Mouse (Mus musculus): ENCODE data around the gene Wfdc6a. TPM values are rescaled to one million over a fixed set of nuclear protein-coding genes. Genes with fewer than 3 reads are reported as not detected.
"Not testable (repeated sequence)": the region's sequence is repeated elsewhere in the genome, so short reads cannot be mapped to it uniquely, and the experiment has no call there.

The Wfdc6a gene
- polyA plus RNA-seq, 1 experiment from 2014 or later = 0.29 TPM

DNA sequence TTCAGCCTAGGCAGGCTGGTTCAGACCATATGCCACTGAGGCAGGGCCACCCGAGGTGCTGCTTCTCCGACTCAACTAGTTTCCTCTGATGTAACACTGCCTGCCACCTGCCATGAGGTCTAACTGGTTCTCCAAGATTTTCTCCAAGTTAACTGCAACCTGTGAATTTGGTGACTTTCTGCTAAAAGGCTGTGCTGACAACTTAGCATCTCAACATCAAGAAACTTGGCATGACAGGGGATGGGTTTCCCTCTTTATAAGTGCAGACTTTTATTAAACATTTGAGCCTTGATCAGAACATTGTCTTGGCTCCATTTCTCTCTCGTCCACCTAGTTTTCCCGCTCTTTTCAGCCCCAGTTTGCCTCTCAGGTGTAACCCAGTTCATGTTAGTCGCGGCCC, 11.9 kb downstream of the Wfdc6a start, which contains the start of gene Spint3:
Gene Spint3 (minus strand): TSS at position 101 of the 400 bp plus-strand sequence.
- H3K27ac ChIP-seq (ENCODE audit: poor library complexity, severe bottlenecking); H3K9me3 ChIP-seq (replicated peaks); H3K36me3 ChIP-seq; H3K4me2 ChIP-seq; H3K4me3 ChIP-seq; H3K27me3 ChIP-seq (replicated peaks); H3K9ac ChIP-seq; ATAC-seq (ENCODE audit: insufficient number of reproducible peaks, low FRiP score); H3K4me1 ChIP-seq (replicated peaks): not testable (repeated sequence)
- 71% methylated on average over 6 of the region's 6 CpGs for WGBS

DNA sequence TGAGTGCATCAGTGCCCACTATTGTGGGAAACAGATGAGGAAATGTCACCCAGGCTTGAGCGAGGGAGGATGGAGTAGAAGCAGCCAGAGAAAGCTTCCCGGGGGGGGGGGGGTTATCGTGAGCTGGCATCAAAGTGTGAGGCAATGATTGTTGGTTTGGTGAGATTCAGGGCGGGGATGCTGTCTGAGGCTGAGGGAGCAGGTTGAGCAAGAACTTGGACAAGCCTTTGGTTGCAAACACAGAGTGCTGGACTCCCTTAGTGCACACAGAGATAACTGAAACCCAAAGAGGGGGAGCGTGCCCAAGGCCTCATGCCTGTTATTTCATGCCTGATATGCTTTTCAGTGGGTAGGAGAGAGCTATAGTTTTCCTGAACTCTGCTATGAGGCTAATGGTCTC, 17.8 kb downstream of the Wfdc6a start:
- H3K9me3 ChIP-seq (replicated peaks) = no peaks in the 10 kb centered on the region; the same call in 1 of the 2 replicates
- no peak overlapping the region for H3K4me2 ChIP-seq
- peaks cover 19% of the 10 kb centered on the region for H3K27me3 ChIP-seq (replicated peaks)
- H3K9ac ChIP-seq = no peak overlapping the region
- no peak overlapping the region for H3K4me3 ChIP-seq
- peaks cover 15% of the 10 kb centered on the region for H3K4me1 ChIP-seq (replicated peaks)
- 86% methylated on average over 5 of the region's 5 CpGs for whole genome bisulfite sequencing
- no peaks in the 10 kb centered on the region for H3K36me3 ChIP-seq
- no peak for ATAC-seq (ENCODE audit: insufficient number of reproducible peaks, low FRiP score)
- no peak overlapping the region for H3K27ac ChIP-seq (ENCODE audit: poor library complexity, severe bottlenecking)

- Histone ChIP-seq H3K36me3 (no peaks in the 10 kb centered on the region), H3K4me2 (no peak overlapping the region), H3K4me1 (replicated peaks) (peaks cover 16% of the 10 kb centered on the region), H3K9me3 (replicated peaks) (no peaks in the 10 kb centered on the region; the same call in 1 of the 2 replicates), H3K9ac (no peak overlapping the region), H3K27ac (ENCODE audit: poor library complexity, severe bottlenecking) (no peak overlapping the region), H3K4me3 (no peak overlapping the region), H3K27me3 (replicated peaks) (peaks cover 21% of the 10 kb centered on the region)
- 88% methylated on average over 2 of the region's 2 CpGs for WGBS
- no peak for ATAC-seq (ENCODE audit: insufficient number of reproducible peaks, low FRiP score)
These were observed 18.2 kb downstream of the Wfdc6a start for GRCm38 (mm10) chr2:164566997-164567396.

- Histone ChIP-seq H3K27me3 (replicated peaks) (peaks cover 29% of the 10 kb centered on the region), H3K4me2 (no peak overlapping the region), H3K36me3 (no peaks in the 10 kb centered on the region), H3K4me3 (no peak overlapping the region), H3K9ac (no peak overlapping the region), H3K4me1 (replicated peaks) (peaks cover 14% of the 10 kb centered on the region), H3K9me3 (replicated peaks) (no peaks in the 10 kb centered on the region; the same call in 1 of the 2 replicates), H3K27ac (ENCODE audit: poor library complexity, severe bottlenecking) (no peak overlapping the region)
- ATAC-seq (ENCODE audit: insufficient number of reproducible peaks, low FRiP score) = no peak
- WGBS = 63% methylated on average over 5 of the region's 5 CpGs
These were observed 20.9 kb downstream of the Wfdc6a start for GRCm38 (mm10) chr2:164564346-164564745.

GRCm38 (mm10) chr2:164563339-164564038, 21.8 kb downstream of the Wfdc6a start:
- no peaks in the 10 kb centered on the region for H3K36me3 ChIP-seq
- H3K27me3 ChIP-seq (replicated peaks) = peaks cover 33% of the 10 kb centered on the region
- peak overlapping the region; percentile 99 for H3K4me2 ChIP-seq
- H3K4me3 ChIP-seq = peak overlapping the region; percentile 55
- peak overlapping the region; percentile 76 for H3K9ac ChIP-seq
- peak; percentile 62 for ATAC-seq (ENCODE audit: insufficient number of reproducible peaks, low FRiP score)
- no peak overlapping the region for H3K27ac ChIP-seq (ENCODE audit: poor library complexity, severe bottlenecking)
- H3K4me1 ChIP-seq (replicated peaks) = peaks cover 18% of the 10 kb centered on the region
- no peaks in the 10 kb centered on the region; the same call in 1 of the 2 replicates for H3K9me3 ChIP-seq (replicated peaks)
- WGBS = under 1% methylated on average over 32 of the region's 32 CpGs

- Histone ChIP-seq H3K4me3 (peak within 1 kb of the TSS; percentile 55), H3K9ac (peak within 1 kb of the TSS; percentile 76), H3K36me3 (no peaks in the 10 kb centered on the region), H3K4me2 (peak within 1 kb of the TSS; percentile 99), H3K9me3 (replicated peaks) (no peaks in the 10 kb centered on the region; the same call in 1 of the 2 replicates), H3K27ac (ENCODE audit: poor library complexity, severe bottlenecking) (no peak within 1 kb of the TSS), H3K27me3 (replicated peaks) (peaks cover 38% of the 10 kb centered on the region), H3K4me1 (replicated peaks) (peaks cover 18% of the 10 kb centered on the region)
- 7% methylated on average over 24 of the region's 24 CpGs for WGBS
- no peak for ATAC-seq (ENCODE audit: insufficient number of reproducible peaks, low FRiP score)
These were observed 22.7 kb downstream of the Wfdc6a start, which contains the start of gene Wfdc2 for GRCm38 (mm10) chr2:164562391-164563188. Gene Wfdc2 (plus strand): TSS chr2:164562413.

DNA sequence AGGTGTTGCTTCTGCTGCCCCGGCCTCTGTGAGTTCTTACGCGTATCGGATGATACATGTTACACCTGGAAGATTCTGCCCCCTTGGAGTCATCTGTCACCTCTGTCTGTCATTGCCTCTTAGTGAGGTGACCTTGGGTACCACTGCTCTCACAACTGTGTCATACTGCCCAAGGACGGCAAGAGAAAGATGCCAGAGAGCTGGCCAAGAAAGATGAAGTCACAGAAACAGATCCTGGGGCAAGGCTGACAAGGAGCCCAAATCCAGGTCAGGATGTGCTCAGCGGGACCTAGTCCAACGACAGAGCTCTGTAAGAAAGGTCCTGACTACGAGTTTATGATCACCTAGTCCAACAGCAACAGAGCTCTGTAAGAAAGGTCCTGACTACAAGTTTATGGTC, 25.1 kb downstream of the Wfdc6a start:
- no peak for ATAC-seq (ENCODE audit: insufficient number of reproducible peaks, low FRiP score)
- Histone ChIP-seq H3K4me3 (no peak overlapping the region), H3K4me2 (no peak overlapping the region), H3K27ac (ENCODE audit: poor library complexity, severe bottlenecking) (no peak overlapping the region), H3K4me1 (replicated peaks) (peaks cover 18% of the 10 kb centered on the region), H3K36me3 (no peaks in the 10 kb centered on the region), H3K9me3 (replicated peaks) (no peaks in the 10 kb centered on the region), H3K27me3 (replicated peaks) (peaks cover 37% of the 10 kb centered on the region), H3K9ac (no peak overlapping the region)
- WGBS = 78% methylated on average over 8 of the region's 8 CpGs

DNA sequence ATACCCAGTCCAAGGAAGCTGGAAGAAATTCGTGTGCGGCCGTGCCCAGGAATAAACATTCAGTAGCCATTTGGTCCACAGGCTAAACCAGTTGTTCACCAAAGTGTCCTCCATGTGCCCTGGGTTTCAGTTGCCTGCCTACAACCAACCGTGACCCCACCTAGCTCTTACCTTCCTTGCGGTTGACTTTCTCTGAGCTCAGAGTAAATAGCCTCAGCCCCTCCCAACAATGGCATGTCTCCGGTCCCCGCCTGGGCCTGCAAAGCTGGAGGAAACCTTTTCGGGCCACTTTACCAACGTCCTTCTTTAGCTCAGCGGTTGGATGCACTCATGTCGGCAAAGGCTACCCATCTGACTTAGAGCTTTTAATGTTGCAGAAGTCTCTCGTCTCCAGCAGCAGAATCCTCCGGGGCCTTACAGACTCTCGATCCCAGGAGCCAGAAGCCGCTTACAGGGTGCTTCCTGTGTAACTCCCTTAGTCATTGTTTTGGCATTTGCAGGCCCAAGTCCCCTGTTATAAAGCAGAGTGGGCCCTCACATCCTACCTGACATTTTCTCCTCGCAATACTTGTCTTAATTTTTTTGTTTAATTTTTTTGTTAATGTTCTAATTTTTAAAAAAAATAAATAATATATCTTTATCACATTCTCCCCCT, 26.1 kb downstream of the Wfdc6a start:
- WGBS = 30% methylated on average over 16 of the region's 16 CpGs

DNA sequence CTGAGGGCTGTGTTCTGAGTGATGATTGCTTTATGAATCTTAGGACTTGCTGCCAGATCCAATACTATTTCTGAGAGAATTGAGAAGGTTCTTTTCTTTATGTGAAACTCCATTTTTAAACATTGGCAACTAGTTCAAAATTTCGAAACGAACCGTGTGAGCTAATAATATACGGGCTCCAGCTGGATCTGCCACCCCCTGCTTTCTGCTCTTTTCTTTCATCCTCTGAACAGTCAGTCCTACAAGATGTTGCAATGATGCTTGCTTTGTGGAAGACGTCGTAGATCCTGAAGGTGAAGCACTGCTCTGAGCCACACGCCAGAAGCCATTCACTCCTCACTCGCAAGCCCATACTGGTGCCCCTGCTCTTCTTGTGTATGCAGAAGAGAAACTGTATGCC, 26.8 kb downstream of the Wfdc6a start:
- no peak for ATAC-seq (ENCODE audit: insufficient number of reproducible peaks, low FRiP score)
- Histone ChIP-seq H3K27me3 (replicated peaks) (peaks cover 26% of the 10 kb centered on the region), H3K4me3 (no peak overlapping the region), H3K27ac (ENCODE audit: poor library complexity, severe bottlenecking) (no peak overlapping the region), H3K9ac (no peak overlapping the region), H3K4me1 (replicated peaks) (peaks cover 15% of the 10 kb centered on the region), H3K36me3 (no peaks in the 10 kb centered on the region), H3K4me2 (no peak overlapping the region), H3K9me3 (replicated peaks) (no peaks in the 10 kb centered on the region)
- 81% methylated on average over 8 of the region's 8 CpGs for WGBS

More for the DNA sequence above, 26.1 kb downstream of the Wfdc6a start:
- H3K4me1 ChIP-seq (replicated peaks) = peaks cover 18% of the 10 kb centered on the region
- H3K36me3 ChIP-seq = no peaks in the 10 kb centered on the region
- H3K4me2 ChIP-seq = no peak overlapping the region
- no peak overlapping the region for H3K27ac ChIP-seq (ENCODE audit: poor library complexity, severe bottlenecking)
- no peak for ATAC-seq (ENCODE audit: insufficient number of reproducible peaks, low FRiP score)
- no peak overlapping the region for H3K9ac ChIP-seq
- peaks cover 27% of the 10 kb centered on the region for H3K27me3 ChIP-seq (replicated peaks)
- H3K4me3 ChIP-seq = no peak overlapping the region
- no peaks in the 10 kb centered on the region for H3K9me3 ChIP-seq (replicated peaks)

- peaks cover 10% of the 10 kb centered on the region; the same call in 1 of the 2 replicates for H3K27me3 ChIP-seq (replicated peaks)
- H3K4me2 ChIP-seq = no peak overlapping the region
- H3K4me3 ChIP-seq = no peak overlapping the region
- no peak overlapping the region for H3K27ac ChIP-seq (ENCODE audit: poor library complexity, severe bottlenecking)
- no peaks in the 10 kb centered on the region for H3K9me3 ChIP-seq (replicated peaks)
- H3K36me3 ChIP-seq = no peaks in the 10 kb centered on the region
- no peaks in the 10 kb centered on the region for H3K4me1 ChIP-seq (replicated peaks)
- no peak overlapping the region for H3K9ac ChIP-seq
- no peak for ATAC-seq (ENCODE audit: insufficient number of reproducible peaks, low FRiP score)
- WGBS = 81% methylated on average over 9 of the region's 9 CpGs
These were observed 33.7 kb downstream of the Wfdc6a start for GRCm38 (mm10) chr2:164551502-164551901.

DNA sequence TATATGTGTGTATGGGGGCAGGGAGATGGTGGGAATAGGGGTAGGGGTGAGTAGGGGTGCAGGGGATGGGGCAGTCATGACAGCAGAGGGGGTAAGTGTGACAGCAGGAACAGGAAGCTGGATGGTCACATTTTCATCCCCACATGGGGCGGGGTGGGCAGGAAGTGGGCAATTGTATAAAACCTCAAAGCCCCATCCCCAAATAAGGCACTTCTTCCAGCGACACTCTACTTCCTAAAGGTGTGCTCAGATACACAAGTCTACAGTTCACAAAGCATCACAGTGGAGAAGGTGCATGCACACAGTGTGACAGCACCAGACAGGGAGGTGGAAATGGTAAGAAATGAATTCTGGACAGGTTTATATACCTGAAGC, 34.4 kb downstream of the Wfdc6a start:
- Histone ChIP-seq H3K4me3 (no peak overlapping the region), H3K27me3 (replicated peaks) (peaks cover 10% of the 10 kb centered on the region; the same call in 1 of the 2 replicates), H3K4me1 (replicated peaks) (no peaks in the 10 kb centered on the region), H3K4me2 (no peak overlapping the region), H3K9ac (no peak overlapping the region), H3K27ac (ENCODE audit: poor library complexity, severe bottlenecking) (no peak overlapping the region), H3K36me3 (no peaks in the 10 kb centered on the region), H3K9me3 (replicated peaks) (no peaks in the 10 kb centered on the region)
- 68% methylated on average over 2 of the region's 2 CpGs for WGBS
- ATAC-seq (ENCODE audit: insufficient number of reproducible peaks, low FRiP score) = no peak
